Mouse (Mus musculus) MEL (cell line): Measurements from ENCODE around the gene 1700020D05Rik. TPM values are rescaled to one million over a fixed set of nuclear protein-coding genes. Genes with fewer than 3 reads are reported as not detected.

Experiments used
- DNase-seq: peaks from one replicate; pipeline ENCODE4 v3.0.0; 2011; ENCODE audit warnings: low read depth, low spot score
- H3K27ac ChIP-seq: 2 replicates; pipeline ENCODE4 v1.5.1; 2012; ENCODE audit warnings: low read depth, mild to moderate bottlenecking, control low read depth, low read length, moderate library complexity; ENCODE audit not compliant: control insufficient read depth
- H3K27me3 ChIP-seq, 2 experiments: fragments of 150-350 bp in 1 of 2; sonication (generic) in 1 of 2; 2 replicates each; pipeline ENCODE4 v1.6.1; 2012; ENCODE audit warnings: low read length in 2 of 2, mild to moderate bottlenecking in 2 of 2, improper control_type of control experiment in 1 of 2, moderate library complexity in 1 of 2; ENCODE audit not compliant: insufficient read depth in 2 of 2, control insufficient read depth in 1 of 2
- H3K36me3 ChIP-seq, 2 experiments: 2 replicates each; pipeline ENCODE4 v1.6.1; 2012 to 2014; ENCODE audit warnings: low read length in 2 of 2, improper control_type of control experiment in 1 of 2, inconsistent platforms in 1 of 2, mild to moderate bottlenecking in 1 of 2; ENCODE audit not compliant: insufficient read depth in 2 of 2, control insufficient read depth in 1 of 2
- H3K4me1 ChIP-seq, 2 experiments: fragments of 150-350 bp in 1 of 2; sonication (generic) in 1 of 2; 2 replicates each; pipeline ENCODE4 v1.6.1; 2012; ENCODE audit warnings: low read length in 2 of 2, improper control_type of control experiment in 1 of 2, mild to moderate bottlenecking in 1 of 2; ENCODE audit not compliant: insufficient read depth in 2 of 2, control insufficient read depth in 1 of 2
- H3K4me3 ChIP-seq, 2 experiments: fragments of 150-350 bp in 1 of 2; sonication (generic) in 1 of 2; 2 replicates each; pipeline ENCODE4 v1.5.1; 2012; ENCODE audit warnings: low read depth in 2 of 2, low read length in 2 of 2, mild to moderate bottlenecking in 2 of 2, moderate library complexity in 2 of 2, control low read depth in 1 of 2, improper control_type of control experiment in 1 of 2; ENCODE audit not compliant: control insufficient read depth in 1 of 2, insufficient read depth in 1 of 2
- H3K79me2 ChIP-seq: 2 replicates; pipeline ENCODE4 v1.6.1; 2012; ENCODE audit warnings: mild to moderate bottlenecking, low read length, moderate library complexity; ENCODE audit not compliant: control insufficient read depth, poor library complexity, insufficient read depth
- H3K9ac ChIP-seq: 2 replicates; pipeline ENCODE4 v1.6.1; 2012; ENCODE audit warnings: low read depth, mild to moderate bottlenecking, control low read depth, low read length, moderate library complexity; ENCODE audit not compliant: control insufficient read depth, poor library complexity, severe bottlenecking
- H3K9me3 ChIP-seq: fragments of 150-350 bp; sonication (generic); replicated peaks from 2 replicates; pipeline ENCODE4 v1.6.1; 2012; ENCODE audit warnings: mild to moderate bottlenecking, low read length, improper control_type of control experiment, moderate library complexity; ENCODE audit not compliant: insufficient read depth
- CHD1 ChIP-seq: IDR thresholded peaks from 2 replicates; pipeline ENCODE4 v1.6.1; 2012; ENCODE audit warnings: low read depth, mild to moderate bottlenecking, inconsistent platforms, low read length, improper control_type of control experiment
- CHD2 ChIP-seq: IDR thresholded peaks from 2 replicates; pipeline ENCODE4 v1.6.1; 2011; ENCODE audit warnings: low read length, improper control_type of control experiment
- CTCF ChIP-seq, 3 experiments: IDR thresholded peaks in 2 of 3; conservative IDR thresholded peaks in 1 of 3; 2 replicates each; pipeline ENCODE4 v1.5.1; 2011 to 2012; ENCODE audit warnings: low read length in 3 of 3, low read depth in 2 of 3, mild to moderate bottlenecking in 2 of 3, improper control_type of control experiment in 1 of 3, inconsistent platforms in 1 of 3, mixed read lengths in 1 of 3, moderate library complexity in 1 of 3; ENCODE audit not compliant: control insufficient read depth in 1 of 3, insufficient read depth in 1 of 3, poor library complexity in 1 of 3, severe bottlenecking in 1 of 3
- ELF1 ChIP-seq: IDR thresholded peaks from 2 replicates; pipeline ENCODE4 v1.6.1; 2014; ENCODE audit warnings: low read depth, mild to moderate bottlenecking, inconsistent platforms, low read length, improper control_type of control experiment, moderate library complexity
- EP300 ChIP-seq, 2 experiments: IDR thresholded peaks; 2 replicates each; pipeline ENCODE4 v1.6.1; 2011; ENCODE audit warnings: improper control_type of control experiment in 2 of 2, low read length in 2 of 2, low read depth in 1 of 2, mild to moderate bottlenecking in 1 of 2
- ETS1 ChIP-seq: IDR thresholded peaks from 2 replicates; pipeline ENCODE4 v1.6.1; 2012; ENCODE audit warnings: low read depth, mild to moderate bottlenecking, inconsistent platforms, low read length, improper control_type of control experiment, moderate library complexity
- HCFC1 ChIP-seq: IDR thresholded peaks from 2 replicates; pipeline ENCODE4 v1.6.1; 2012; ENCODE audit warnings: low read depth, mild to moderate bottlenecking, inconsistent platforms, low read length, improper control_type of control experiment, moderate library complexity
- JUND ChIP-seq: IDR thresholded peaks from 2 replicates; pipeline ENCODE4 v1.6.1; 2011; ENCODE audit warnings: low read depth, mild to moderate bottlenecking, improper control_type of control experiment, low read length
- MXI1 ChIP-seq: IDR thresholded peaks from 2 replicates; pipeline ENCODE4 v1.6.1; 2011; ENCODE audit warnings: mild to moderate bottlenecking, low read depth, low read length, improper control_type of control experiment
- NRF1 ChIP-seq: IDR thresholded peaks from 2 replicates; pipeline ENCODE4 v1.6.1; 2014; ENCODE audit warnings: low read depth, mild to moderate bottlenecking, inconsistent platforms, low read length, improper control_type of control experiment, moderate library complexity; ENCODE audit not compliant: poor library complexity, insufficient read depth, severe bottlenecking
- POLR2AphosphoS2 ChIP-seq: IDR thresholded peaks from 2 replicates; pipeline ENCODE4 v1.6.1; 2011; ENCODE audit warnings: low read length, improper control_type of control experiment
- POLR2AphosphoS5 ChIP-seq: IDR thresholded peaks from 2 replicates; pipeline ENCODE4 v1.6.1; 2012; ENCODE audit warnings: low read depth, borderline replicate concordance, mild to moderate bottlenecking, inconsistent platforms, low read length, moderate library complexity, mixed read lengths
- RCOR1 ChIP-seq: IDR thresholded peaks from 2 replicates; pipeline ENCODE4 v1.6.1; 2012; ENCODE audit warnings: low read depth, mild to moderate bottlenecking, inconsistent platforms, low read length, improper control_type of control experiment
- SIN3A ChIP-seq: IDR thresholded peaks from 2 replicates; pipeline ENCODE4 v1.6.1; 2012; ENCODE audit warnings: low read length, improper control_type of control experiment, inconsistent platforms
- UBTF ChIP-seq: IDR thresholded peaks from 2 replicates; pipeline ENCODE4 v1.6.1; 2012; ENCODE audit warnings: low read depth, mild to moderate bottlenecking, inconsistent platforms, low read length, improper control_type of control experiment, moderate library complexity, borderline replicate concordance; ENCODE audit not compliant: insufficient read depth
- ZMIZ1 ChIP-seq: IDR thresholded peaks from 2 replicates; pipeline ENCODE4 v1.6.1; 2012; ENCODE audit warnings: low read depth, mild to moderate bottlenecking, inconsistent platforms, low read length, improper control_type of control experiment, moderate library complexity
- ZNF384 ChIP-seq: IDR thresholded peaks from 2 replicates; pipeline ENCODE4 v1.6.1; 2012; ENCODE audit warnings: low read depth, mild to moderate bottlenecking, inconsistent platforms, low read length, improper control_type of control experiment
- polyA plus RNA-seq, 2 experiments: library from polyadenylated mRNA; stranded (reverse) in 1 of 2; unstranded in 1 of 2; fragments of >175 nt in 1 of 2; fragments of >200 nt in 1 of 2; gene quantifications; 2 replicates each; pipeline versions ENCODE4 v1.2.1 to v1.2.4; 2012; ENCODE audit warnings: low replicate concordance in 2 of 2, low read depth in 1 of 2; ENCODE audit not compliant: insufficient read length in 2 of 2, insufficient read depth in 1 of 2, missing spikeins in 1 of 2
- total RNA-seq: library from RNA; depleted of rRNA; stranded (reverse); fragments of 300-350 nt; gene quantifications from 2 replicates; pipeline ENCODE4 v1.2.3, GENCODE M21; 2012

1700020D05Rik gene
- total and polyA plus RNA-seq, 3 experiments: 0.19 to 0.78 TPM; not detected in 1

DNA sequence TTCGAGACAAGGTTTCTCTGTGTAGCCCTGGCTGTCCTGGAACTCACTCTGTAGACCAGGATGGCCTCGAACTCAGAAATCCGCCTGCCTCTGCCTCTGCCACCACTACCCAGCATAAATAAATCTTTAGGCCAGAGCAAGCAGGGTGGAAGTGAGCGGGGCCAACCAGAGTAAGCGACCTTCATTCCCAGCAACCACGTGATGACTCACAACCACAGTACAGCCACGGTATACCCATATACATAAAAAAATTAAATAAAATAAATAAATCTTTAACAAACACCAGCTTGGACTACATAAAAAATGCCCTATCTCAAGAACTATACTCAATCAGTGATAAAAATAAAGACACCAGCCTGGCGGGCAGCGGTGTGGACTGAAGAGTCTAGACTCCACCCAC is 39.8 kb upstream of the 1700020D05Rik start:
- Histone ChIP-seq H3K27me3 (no peaks in the 10 kb centered on the region), H3K36me3 (peaks cover 0 to 9% of the 10 kb centered on the region in 2 experiments; a peak in 2 of 4 replicates), H3K9me3 (no peaks in the 10 kb centered on the region), H3K4me1 (peaks cover 0 to 15% of the 10 kb centered on the region in 2 experiments; a peak in 2 of 4 replicates), H3K9ac (no peak overlapping the region), H3K79me2 (no peaks in the 10 kb centered on the region), H3K27ac (no peak overlapping the region), H3K4me3 (no peak overlapping the region)
- no peak for DNase-seq
- TF ChIP-seq MXI1: no peak
- no peak for TF ChIP-seq CHD2
- no peak for TF ChIP-seq POLR2AphosphoS2
- no peak for TF ChIP-seq CHD1
- TF ChIP-seq CTCF (IDR thresholded peaks at IDR 0.05 in 2 of 3, conservative IDR thresholded peaks at IDR 0.05 in 1 of 3; ENCODE audit: control insufficient read depth in 1 of 3, insufficient read depth in 1 of 3, low read depth in 2 of 3, low read length in 3 of 3, poor library complexity in 1 of 3, severe bottlenecking in 1 of 3): no peak
- TF ChIP-seq ELF1: no peak
- TF ChIP-seq POLR2AphosphoS5: no peak
- no peak for TF ChIP-seq JUND
- TF ChIP-seq EP300 (IDR thresholded peaks at IDR 0.05; ENCODE audit: low read depth in 1 of 2, low read length in 2 of 2): no peak
- no peak for TF ChIP-seq NRF1
- TF ChIP-seq ZNF384: no peak

DNA sequence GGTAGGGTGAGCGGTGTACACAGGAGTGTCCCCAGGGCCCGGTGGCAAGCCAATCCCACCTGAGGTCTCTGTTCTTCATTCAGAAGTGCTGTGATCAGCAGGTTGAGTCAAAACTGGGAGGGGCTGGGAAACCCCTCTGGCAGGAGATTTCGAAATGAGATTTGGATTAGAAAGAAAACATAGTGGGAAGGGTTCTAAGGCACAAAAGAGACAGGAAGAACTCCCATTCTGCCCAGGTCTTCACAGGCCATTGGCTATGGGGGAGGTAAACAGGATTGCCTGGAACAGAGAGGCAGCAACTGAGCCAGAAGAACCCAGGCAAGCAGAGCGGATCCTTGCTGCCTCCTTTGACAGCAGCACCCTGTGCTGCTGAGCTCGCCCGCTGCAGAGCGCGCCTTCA is 35.2 kb upstream of the 1700020D05Rik start:
- Histone ChIP-seq H3K9ac (no peak overlapping the region), H3K4me3 (no peak overlapping the region), H3K4me1 (no peaks in the 10 kb centered on the region), H3K27me3 (no peaks in the 10 kb centered on the region), H3K36me3 (no peaks in the 10 kb centered on the region)
- no peak for TF ChIP-seq ZMIZ1
- no peak for TF ChIP-seq UBTF
- TF ChIP-seq HCFC1: no peak
- no peak for TF ChIP-seq ETS1
- no peak for TF ChIP-seq SIN3A
- TF ChIP-seq RCOR1: no peak
- no peak for TF ChIP-seq CHD1
- no peak for TF ChIP-seq POLR2AphosphoS2
- TF ChIP-seq, all 39 proteins: peak for 0
- Histone ChIP-seq H3K27ac (no peak overlapping the region), H3K79me2 (no peaks in the 10 kb centered on the region), H3K9me3 (no peaks in the 10 kb centered on the region)
- no peak for DNase-seq
